Mouse (Mus musculus) heart, postnatal 10 days (tissue): ENCODE measurements around the gene Mbd4. TPM values are rescaled to one million over a fixed set of nuclear protein-coding genes. Genes with fewer than 3 reads are reported as not detected.
"Not testable (repeated sequence)": the region's sequence is repeated elsewhere in the genome, so short reads cannot be mapped to it uniquely, and the experiment has no call there.

Experiments
- DNase-seq, 2 experiments: peaks; one replicate each; pipeline ENCODE4 v3.0.0; 2021
- intact Hi-C: fragments of 180-260 bp; cut with DNase I; formaldehyde crosslinking; loops from one replicate; pipeline ENCODE4 v1.15.1; 2025
- total RNA-seq, 2 experiments: library from RNA; stranded (reverse); gene quantifications; 2 replicates each; pipeline ENCODE4 v1.2.3; 2021

The Mbd4 gene
- total RNA-seq, 2 experiments from 2014 or later: 2.6 to 3.5 TPM

DNA sequence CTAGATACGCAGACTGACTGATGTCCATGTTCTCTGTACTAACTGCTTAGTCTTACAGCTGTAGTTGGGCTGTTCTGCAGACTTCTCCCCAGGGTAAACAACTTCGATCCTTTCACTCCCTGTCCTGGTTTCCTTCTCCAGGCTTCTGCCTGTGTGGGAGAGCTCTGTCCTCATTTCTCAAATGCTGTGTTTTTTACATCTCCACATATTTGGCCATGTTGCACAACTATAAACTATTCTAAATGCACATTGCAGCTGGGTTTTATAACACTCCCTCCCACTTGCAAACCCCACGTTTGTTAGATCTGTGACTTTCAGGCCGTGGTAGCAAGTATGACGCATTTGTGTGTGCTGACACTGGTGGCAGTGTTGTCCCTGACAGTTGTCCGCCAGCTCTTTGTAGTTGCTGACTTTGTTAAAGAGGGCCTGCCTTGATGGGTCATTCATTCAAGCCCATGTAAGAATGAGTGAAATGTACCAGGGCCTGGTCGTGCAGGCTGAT, 10.2 kb upstream of the Mbd4 start:
- DNase-seq: peak in 1 of 2 experiments; percentile 39
- intact Hi-C loops: no loop called here

DNA sequence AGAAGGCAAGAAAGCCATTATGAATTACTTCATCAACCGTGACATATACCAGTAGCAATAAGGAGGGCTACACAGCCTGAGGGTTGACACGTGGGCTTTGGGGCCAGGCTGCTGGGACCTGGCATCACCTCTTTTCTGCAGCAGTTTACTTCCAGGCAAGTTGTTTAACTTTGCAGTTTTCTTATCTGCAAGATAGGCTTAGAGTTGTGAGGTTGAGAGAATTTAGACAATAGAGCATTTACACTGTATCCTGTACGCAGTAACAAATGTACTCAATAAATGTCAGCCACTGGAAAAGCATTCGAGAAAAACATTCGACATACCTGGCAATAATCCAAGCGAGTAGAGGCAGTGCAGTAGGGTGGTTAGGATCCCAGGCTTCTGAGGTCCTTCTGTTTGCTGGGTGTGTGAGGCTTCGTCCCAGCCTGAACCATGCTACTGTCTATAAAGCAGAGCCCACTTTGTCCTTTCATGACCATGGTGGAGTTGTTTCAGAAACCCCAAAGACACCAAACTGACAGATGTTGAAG, 6.9 kb upstream of the Mbd4 start:
- intact Hi-C loops: no loop called here

DNA sequence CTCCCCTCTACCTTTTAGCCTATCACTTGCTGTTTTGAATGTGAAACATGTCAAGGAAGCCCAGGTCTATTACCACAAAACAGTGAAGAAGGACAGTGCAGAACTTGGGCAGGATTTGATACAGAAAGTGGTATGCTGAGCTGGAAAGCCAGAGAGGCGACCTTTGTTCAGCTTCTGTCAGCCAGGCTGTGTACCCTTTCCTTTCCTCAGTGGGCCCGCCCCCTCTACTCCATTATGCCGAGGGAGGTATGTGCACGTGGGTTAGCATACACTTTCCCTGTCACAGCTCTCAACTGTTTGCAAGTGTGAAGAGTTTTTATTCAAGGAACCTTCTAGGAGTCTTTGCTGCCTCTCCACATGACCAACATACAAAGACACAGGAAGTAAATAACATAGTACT, 6.1 kb upstream of the Mbd4 start:
- intact Hi-C loops: loop anchor here (5.0 kb wide), 1 partner anchor 38 kb away; no protein-coding TSS in a partner anchor
- DNase-seq: no peak

More for the DNA sequence above, 6.9 kb upstream of the Mbd4 start:
- DNase-seq: no peak

DNA sequence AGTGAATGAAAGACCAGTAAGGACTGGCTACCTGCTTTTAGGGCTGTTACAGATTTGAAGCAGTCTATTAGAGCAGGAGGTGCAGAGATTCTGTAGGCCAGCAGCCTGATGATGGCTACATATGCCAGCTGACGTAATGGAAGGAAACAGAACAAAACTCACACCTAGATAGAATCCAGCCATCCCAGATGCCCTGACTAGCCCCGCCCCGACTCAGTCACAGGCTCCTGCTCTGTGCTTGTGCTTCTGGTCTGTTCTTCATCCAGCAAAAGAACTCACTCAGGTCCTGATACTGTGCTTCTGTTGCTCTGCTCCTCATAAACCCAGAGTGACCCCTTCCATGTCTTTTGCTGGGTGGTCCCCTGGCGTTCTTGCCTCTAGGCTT, 3.2 kb upstream of the Mbd4 start:
- intact Hi-C loops: loop anchor here (5.0 kb wide), 1 partner anchor 41 kb away; no protein-coding TSS in a partner anchor
- DNase-seq: peak in 1 of 2 experiments; percentile 28

DNA sequence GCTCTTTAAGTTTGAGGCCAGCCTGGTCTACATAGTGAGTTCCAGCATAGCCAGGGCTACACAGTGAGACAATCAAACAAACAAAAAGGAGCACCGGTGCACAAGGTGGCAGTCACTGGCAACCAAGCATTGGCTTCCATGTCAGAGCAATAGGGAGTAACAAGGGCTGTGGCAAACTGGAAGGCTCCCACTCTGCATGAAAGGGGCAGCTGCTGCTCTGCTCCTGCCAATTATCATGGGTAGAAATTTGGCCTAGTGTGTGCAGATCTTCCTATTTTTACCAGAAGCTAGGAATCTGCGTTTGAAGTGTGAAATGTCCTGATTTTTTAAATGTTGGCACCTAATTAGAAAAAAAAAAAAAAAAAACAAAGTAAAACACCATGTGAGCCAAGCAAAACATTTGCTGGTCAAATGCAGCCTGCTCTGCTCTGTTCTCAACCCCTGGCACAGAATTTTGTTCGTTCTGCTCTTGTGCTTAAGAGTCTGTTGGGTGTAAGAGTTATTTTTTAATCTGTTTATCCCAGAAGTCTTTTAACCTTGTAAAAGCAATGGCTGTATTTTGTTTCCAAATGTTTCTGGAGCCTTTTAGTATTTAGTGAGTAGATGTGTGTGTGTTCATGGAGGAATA, 2.7 kb upstream of the Mbd4 start:
- intact Hi-C loops: loop anchor here (5.0 kb wide), 1 partner anchor 41 kb away; no protein-coding TSS in a partner anchor
- DNase-seq: no peak

DNA sequence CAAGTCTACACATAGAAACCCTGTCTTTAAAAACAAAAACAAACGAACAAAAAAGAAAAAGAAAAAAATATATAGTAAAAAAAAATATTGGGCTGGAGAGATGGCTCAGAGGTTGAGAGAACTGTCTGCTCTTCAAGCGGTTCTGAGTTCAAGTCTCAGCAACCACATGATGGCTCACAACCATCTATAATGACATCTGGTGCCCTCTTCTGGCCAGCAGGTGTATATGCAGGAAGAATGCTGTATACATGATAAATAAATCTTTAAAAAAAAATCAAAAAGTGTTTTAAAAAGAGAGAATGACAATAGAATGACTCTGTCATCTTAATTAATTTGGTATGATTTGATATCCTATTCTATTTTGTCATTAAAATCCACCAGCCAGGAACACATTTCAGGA, 1.3 kb upstream of the Mbd4 start:
- DNase-seq: no peak
- intact Hi-C loops: loop anchor here (5.0 kb wide), 3 partner anchors 103 to 353 kb away; partner anchors contain the start of gene Washc2

DNA sequence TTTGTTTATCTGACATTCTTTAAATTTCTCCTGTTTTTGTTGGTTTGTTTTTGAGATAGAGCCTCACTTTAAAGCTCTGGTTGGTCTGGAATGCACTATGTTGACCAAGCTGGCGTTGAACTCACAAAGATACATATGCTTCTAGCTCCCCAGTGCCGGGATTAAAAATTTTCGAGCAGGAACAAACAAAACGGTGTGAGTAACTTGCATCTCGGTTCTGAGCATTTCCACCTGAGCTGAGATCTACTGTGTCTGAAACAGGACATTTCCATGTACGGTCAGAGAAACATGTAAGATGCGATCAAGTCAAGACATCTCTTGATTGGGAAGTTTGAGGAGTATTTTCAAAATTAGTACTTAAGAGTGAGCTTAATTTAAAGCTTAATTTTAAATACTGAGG, 814 bp upstream of the Mbd4 start:
- no peak for DNase-seq
- intact Hi-C loops: loop anchor here (5.0 kb wide), 3 partner anchors 103 to 353 kb away; partner anchors contain the start of gene Washc2

DNA sequence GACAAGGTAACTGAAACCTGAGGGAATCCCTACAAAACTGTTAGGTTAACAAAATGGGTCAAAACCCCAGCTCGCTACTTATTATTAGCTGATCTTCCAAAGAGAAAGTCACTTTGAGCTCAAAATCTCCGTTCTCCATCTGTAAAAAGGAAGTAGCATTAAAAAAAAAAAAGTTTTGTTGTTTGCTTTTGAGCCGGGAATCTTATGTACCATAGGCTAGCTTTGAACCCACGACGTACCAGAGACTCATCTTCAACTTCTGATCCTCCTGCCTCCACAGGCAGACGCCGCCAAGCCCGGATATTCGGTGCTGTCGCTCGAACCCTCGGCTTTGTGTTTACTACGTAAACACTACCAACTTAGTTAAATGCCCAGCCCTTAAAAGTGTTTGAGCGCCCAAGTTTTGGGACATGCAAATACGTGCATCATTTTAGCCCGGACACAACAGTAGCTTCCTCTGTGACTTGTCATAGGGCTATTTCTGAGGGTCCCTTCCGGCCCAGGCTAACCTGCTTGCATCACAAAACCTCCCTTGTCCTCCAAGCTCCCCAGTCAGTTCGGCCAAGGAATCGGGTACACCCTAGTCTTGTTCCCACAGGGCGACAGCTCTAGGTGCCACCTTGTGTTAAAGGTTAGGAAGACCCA, 603 bp downstream of the Mbd4 start:
- intact Hi-C loops: loop anchor here (5.0 kb wide), 3 partner anchors 105 to 355 kb away; partner anchors contain the start of gene Washc2
- no peak for DNase-seq

DNA sequence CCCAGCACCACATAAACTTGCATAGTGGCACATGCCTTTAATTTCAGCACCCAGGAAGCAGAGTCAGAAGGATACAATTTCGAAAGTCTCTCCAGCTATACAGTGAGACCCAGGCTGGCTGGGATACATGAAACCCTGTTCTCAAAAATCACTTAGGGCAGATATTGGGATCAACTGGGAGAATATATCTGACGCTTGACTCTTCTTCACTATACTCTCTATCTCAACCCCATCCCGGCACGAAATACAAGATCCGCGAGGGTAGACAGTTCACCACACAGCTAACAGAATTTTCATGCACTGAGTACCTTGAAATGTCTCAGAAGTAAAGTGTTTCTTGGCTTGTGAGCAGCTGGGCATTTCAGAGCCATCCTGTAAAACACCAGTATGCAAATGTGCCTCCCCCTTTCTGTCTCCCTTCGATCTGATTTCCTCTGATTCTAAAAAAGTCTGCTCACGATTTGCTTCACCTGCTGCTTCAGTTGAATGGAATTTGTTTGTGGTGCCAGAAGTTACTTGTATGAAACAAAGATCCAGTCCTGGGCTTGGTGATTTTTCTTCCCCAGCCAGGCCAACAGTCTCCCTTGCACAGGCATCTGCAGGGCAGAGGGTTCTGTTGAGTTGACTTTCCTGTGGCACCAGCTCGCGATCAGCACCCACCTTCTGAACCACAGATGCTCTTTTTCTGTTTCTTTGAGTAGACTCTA, 4.4 kb downstream of the Mbd4 start:
- intact Hi-C loops: loop anchor here (5.0 kb wide), 1 partner anchor 289 kb away; no protein-coding TSS in a partner anchor
- no peak for DNase-seq

DNA sequence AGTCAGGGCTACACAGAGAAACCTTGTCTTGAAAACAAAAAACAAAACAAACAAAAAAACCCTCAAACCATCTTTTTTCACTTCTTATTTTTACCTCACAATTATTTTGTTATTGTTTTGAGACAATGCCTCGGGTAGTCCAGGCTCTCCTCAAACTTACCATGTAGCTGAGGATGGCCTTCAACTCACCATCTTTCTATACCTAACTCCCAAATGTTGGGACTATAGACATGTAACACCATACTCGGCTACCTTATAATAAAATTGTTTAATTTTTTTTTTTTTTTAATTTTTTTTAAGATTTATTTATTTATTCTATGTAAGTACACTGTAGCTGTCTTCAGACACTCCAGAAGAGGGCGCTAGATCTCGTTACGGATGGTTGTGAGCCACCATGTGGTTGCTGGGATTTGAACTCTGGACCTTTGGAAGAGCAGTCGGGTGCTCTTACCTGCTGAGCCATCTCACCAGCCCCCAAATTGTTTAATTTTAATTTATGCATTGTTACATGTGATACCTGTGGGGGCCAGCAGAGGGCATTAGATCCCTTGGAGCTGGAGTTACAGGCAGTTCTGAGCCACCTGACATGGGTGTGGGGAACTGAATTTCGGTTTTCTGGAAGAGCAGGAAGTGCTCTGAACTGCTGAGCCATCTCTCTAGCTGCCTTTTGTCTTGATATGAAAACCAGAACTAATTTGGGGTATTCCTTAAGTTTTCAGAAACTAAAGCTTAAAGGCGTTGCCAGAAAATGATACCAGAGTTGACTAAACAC, 6.3 kb downstream of the Mbd4 start:
- intact Hi-C loops: loop anchor here (2.0 to 5.0 kb wide), 2 partner anchors 162 to 290 kb away; no protein-coding TSS in a partner anchor
- DNase-seq: peak; percentile 56 to 81

DNA sequence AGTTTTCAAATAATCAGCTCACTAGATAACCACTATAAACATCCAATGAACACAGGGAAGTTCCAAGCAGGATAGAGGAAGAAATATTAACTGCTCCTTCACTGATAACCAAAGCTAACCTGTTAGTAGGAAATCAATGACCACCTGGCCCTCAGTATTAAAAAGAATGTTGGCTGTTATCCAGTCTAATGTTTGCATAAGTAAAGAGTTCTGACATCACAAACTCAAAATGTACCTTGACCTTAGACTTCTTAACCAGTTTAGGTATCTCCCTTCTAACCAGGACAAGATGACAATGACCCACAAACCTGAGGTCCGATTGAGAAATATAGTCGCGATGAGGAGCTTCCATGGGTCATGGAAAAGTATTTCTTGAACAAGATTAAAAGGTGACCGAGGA, 8.2 kb downstream of the Mbd4 start:
- intact Hi-C loops: loop anchor here (5.0 kb wide), 1 partner anchor 292 kb away; no protein-coding TSS in a partner anchor
- DNase-seq: no peak

DNA sequence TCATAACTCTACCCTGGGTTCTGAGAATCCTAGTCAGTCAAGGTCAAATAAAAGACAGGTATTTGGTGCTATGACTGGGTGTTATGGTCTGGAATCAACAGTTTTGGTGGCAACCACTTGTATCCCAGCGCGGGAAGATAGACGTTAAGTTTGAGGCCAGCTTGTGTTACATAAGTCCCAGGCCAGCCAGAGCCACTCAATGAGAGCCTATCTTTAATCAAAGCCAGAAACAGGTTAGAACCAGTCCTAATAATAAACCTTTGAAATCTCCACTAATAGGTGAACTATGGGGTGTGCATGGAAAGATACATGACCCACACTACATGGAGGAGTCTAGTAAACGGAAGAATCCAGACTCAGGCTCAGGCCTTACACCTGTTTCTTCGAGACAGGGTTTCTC, 14.4 kb downstream of the Mbd4 start:
- DNase-seq: no peak
- intact Hi-C loops: no loop called here

DNA sequence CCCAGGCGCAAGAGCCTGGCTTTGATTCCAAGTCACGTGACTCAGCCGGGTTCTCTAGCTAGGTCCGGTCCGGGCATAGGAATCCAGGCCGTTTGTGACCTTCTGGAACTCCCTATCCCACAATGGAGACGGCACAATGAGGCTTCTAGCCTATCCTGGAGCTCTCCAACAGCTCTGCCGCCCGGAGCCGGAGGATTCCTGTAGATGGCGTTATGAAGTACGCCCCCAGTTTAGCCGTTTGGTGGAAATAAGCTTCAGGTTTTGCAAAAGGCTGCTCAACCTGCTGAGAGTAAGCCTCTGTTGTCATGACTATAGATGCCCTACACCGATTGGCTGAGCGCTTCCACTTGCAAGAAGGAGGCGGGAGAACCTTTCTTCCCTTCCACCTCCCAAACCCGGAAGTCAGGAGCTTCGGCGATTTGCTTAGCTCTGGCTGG, 15.0 kb downstream of the Mbd4 start, which contains the start of gene Efcab12:
Efcab12 (minus strand) TSS at position 252 of the 437 bp plus-strand sequence.
- peak; percentile 63 to 78 for DNase-seq
- intact Hi-C loops: no loop called here

DNA sequence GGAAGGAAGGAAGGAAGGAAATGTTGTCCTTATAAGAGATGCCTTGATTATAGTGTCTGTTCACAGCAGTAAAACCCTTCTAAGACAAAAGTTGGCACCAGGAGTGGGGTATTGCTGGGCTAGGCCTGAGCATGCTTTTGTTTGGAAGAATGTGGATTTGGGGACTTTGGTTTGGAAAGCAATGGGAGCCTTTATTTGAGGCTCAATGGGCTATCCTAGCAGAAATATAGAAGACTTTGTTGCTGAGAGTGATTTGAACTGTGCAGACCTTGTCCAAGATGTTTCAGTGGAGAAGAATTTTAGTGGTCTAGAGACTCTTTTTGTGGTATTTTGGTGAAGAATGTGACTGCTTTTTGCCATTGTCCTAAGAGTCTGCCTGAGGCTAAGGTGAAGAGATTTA, 19.3 kb downstream of the Mbd4 start:
- no peak for DNase-seq
- intact Hi-C loops: no loop called here

DNA sequence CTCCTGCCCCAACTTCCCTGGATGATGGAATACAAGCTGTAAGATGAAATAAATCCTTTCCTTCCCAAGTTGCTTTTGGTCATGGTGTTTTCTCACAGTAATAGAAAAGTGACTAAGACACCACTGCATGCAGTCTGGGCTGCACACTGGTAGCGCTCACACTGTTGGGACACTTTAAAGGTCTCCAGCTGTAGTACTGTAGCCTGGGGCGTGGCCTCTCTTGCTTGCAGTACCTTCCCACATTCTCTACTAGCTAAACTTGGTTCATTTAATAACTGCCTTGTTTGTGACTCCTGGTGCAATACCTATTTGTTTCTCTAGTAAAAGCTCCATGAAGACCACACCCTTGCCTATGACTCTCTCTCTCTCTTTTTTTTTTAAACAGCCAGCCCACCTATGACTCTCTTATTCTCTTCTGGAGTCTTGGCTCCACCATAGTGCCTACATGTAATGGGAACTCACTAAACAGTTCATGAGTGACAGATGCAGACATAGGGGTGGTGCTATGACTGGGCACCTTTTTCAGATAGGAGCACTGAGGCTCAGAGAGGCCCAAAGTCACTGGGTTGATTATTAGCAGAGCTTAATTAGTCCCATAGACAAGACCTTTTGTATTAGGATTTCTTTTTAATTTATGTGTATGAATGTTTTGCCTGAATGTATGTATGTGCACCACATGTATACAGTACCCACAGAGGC, 20.9 kb downstream of the Mbd4 start:
- intact Hi-C loops: no loop called here

DNA sequence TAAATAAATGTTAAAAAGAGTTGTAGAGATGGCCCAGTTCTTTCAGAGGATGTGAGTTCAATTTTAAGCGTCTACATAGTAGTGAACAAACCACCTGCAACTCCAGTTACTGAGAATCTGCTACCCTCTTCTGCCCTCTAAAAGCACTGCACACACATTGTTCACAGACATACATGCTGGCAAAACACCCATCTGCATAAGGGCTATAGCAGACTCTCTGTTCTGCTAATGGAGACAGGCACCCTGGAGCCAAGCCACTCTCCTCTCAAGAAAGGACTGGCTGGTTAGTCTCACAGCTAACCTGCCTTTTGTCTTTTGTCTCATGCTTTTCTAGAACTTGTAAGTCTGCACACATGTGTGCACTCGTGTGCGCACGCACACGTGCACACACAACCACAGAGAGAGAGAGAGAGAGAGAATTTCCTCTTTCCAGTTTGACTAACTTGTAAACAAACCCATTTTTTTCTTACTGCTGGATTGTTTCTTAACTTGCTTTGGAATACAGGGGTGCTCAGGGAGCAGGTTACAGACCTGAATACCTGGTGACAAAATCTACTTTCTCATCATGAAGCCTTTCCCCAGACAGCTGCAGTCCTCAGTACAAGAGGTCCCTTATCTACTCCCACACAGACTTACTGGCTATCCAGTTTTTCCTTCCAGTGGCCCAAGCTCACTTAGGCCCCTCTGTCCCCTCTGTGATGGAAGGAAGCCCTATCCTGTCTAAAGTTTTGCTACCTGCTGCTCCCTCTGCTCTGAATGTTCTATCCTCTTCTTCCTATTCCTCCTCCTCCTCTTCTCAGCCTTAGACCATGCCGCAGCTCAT, 22.2 kb downstream of the Mbd4 start:
- intact Hi-C loops: no loop called here
- no peak for DNase-seq

More for the DNA sequence above, 20.9 kb downstream of the Mbd4 start:
- DNase-seq: no peak

DNA sequence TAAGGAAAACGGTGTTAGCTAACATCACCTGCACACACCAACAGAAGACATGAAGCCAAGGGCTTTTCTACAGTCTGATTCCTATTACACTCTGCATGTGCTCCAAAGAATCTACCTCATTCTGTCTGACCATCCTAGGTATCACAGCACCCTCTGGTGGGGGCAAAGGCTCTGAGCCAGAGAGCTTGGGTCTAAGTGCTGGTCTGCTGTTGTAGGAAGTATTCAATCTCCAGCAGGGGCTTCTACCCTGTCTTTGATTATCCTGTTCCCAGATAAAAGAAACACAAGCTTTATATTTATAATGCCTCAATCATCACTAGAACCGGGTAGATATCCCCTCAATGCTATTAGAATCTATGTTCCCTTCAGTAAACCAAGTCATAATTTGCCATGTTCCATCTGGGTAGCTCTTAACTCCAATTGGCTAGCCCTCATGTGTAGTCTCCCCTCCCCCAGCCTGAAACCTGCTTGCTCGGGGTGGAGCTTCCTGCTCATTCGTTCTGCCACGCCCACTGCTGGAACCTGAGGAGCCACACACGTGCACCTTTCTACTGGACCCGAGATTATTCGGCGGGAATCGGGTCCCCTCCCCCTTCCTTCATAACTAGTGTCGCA, 29.2 kb downstream of the Mbd4 start:
- intact Hi-C loops: not testable (repeated sequence)
- DNase-seq: peak; percentile 63 to 71
